Mouse (Mus musculus): ENCODE results near the gene Gnl2. TPM values are rescaled to one million over a fixed set of nuclear protein-coding genes. Genes with fewer than 3 reads are reported as not detected.

Gnl2 gene
- total RNA-seq, 2 experiments from 2014 or later = 36.0 to 37.0 TPM

GRCm38 (mm10) chr4:125078698-125079097 is 62.3 kb downstream of the Gnl2 start:
- intact Hi-C loops (cut with DNase I) = no loop called here
- no peak for DNase-seq

DNA sequence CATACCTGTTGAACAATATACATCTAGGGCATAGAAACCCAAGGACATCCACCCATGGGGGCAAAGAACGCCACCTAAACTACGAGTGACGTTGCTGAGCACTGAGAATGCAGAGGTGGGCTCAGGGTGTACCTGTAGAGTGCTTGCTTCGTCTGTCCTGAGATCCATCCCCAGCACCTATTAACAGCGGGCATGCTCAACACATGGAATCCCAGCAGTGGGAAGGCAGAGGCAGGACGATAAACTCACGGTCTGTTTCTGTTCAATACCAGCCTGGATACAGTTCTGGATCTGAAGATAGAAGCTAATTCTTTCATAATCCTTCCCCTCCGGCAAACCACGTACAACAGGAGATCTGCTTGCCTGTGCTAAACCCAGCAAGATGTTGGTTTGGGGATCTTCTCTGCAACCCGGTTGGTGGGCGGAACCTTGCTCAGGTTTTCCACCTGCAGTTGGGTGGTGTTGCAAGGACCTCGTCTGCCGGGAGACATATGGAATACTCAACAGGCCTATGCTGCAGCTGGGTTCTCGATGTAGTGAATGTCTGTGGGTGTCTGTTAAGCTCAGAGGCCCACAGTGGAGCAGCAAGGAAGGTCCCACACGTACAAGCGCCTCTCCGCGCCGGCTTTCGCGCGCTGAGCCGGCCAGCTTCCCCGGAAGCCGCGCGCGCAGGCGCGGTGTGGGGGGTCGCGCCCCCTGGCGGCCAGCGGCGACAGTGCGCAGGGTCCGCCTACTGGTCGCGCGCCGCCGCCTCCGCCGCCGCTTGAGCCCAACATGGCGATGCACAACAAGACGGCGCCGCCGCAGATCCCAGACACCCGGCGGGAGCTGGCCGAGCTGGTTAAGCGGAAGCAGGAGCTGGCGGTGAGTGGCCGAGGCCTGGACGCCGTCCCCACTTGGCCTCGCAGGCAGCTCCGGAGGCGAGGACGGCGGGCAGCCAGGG is 68.3 kb downstream of the Gnl2 start, which contains the start of gene Meaf6:
TSS of gene Meaf6 (plus strand) at position 732 of the 943 bp plus-strand sequence.
- DNase-seq = peak; percentile 95
- intact Hi-C loops (cut with DNase I) = loop anchor here (2.0 kb wide), 1 partner anchor 18 kb away; the partner anchor contains the start of gene Snip1

DNA sequence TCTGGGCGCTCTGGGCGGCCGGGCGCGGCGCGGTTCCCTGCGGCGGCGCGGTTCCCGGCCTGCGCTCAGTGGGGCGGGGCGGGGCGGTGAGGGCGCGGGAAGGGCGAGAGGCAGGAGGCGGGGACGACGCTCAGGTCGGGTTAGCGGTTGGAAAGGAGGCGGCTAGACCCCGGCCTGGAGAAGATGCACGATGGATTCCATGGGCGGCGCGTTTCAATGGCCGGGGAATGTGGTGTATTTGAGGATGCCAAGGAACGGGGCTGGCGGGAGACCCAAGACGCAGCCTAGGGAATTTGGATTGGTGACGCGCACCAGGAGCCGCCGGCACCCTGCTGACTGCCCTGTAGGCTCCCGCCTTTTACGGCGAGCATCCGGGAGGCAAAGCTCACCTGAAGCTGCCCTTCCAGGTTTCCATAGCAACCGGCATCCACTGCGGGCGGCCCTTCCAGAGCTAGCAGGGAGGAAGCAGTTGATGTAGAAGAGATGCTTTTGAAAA is 69.0 kb downstream of the Gnl2 start:
- no peak for DNase-seq
- intact Hi-C loops (cut with DNase I) = loop anchor here (2.0 kb wide), 1 partner anchor 19 kb away; the partner anchor contains the start of gene Snip1

DNA sequence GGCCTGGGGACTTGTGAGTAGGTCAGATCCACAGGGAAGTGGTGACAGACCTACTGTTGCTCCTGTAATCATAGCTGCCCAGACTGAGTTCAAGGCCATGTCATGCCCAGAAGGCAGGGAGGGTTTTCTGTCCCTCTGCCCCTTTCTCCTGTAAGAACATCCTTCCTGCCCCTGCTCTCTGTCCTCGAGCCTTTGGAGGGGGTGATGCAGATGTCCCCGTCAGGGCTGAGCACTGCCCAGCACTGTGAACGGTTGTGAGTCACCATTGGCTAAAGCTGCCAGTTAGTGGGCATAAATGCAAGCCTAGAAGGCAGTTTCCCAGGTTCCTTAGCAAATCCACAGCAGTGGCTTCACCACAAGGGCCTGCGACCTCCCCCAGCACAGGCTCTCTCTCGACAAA is 76.6 kb downstream of the Gnl2 start:
- intact Hi-C loops (cut with DNase I) = no loop called here
- DNase-seq = no peak

- intact Hi-C loops (cut with DNase I) = no loop called here
Measured at GRCm38 (mm10) chr4:125096066-125096465, 79.7 kb downstream of the Gnl2 start.

DNA sequence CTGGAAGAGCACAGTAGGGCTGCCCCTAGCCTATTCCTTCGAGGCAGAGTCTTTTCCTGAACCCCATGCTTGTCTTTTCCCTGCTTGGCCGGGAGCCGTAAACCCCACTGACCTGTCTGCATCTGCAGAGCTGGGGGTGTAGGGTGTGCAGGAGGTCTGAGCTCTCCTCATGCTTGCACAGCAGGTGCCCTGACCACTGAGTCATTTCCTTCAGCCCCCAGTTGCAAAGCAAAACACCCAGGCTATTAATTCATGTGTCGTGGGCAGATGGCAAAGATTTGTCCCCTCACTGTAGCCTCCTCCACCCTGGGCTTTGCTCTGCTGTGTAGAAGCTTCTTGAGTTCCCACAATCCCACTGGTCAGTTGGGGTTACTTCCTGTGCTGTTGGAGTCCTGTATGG is 81.0 kb downstream of the Gnl2 start:
- intact Hi-C loops (cut with DNase I) = no loop called here
- no peak for DNase-seq

More at GRCm38 (mm10) chr4:125096066-125096465, 79.7 kb downstream of the Gnl2 start:
- DNase-seq = no peak

DNA sequence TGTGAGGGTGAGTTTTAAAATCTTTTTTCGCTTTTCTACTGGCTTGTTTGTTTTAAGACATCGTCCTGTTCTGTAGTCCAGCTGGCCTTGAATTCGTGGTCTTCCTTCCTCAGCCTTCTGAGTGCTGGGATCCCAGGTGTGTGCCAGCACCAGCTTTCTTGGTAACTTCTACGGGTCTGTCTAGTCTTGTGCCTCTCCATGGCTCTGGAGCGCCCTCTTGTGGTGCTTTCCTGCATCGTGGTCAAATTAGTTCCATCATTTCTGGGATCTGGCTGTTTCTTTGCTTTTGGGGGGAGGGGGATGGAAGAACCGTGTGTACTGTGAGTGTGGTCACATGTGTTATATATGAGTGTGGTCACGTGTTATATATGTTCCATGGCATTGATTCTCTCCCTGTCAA is 83.1 kb downstream of the Gnl2 start:
- peak; percentile 75 to 91 for DNase-seq
- intact Hi-C loops (cut with DNase I) = loop anchor here (1.0 kb wide), 1 partner anchor 156 kb away; no protein-coding TSS in a partner anchor

- intact Hi-C loops (cut with DNase I) = no loop called here
- DNase-seq = no peak
Measured at GRCm38 (mm10) chr4:125101334-125101733, 84.9 kb downstream of the Gnl2 start.

Other genes starting within 250 kb of the Gnl2 start
- gene Mtf1, start 214.5 kb upstream of the Gnl2 start, total RNA-seq (2021) = 10 to 100 TPM; 17.4 to 17.6 TPM
- 10 to 100 TPM; 20.9 to 24.4 TPM for gene Yrdc, start 165.9 kb upstream of the Gnl2 start, total RNA-seq (2021)
- 10 to 100 TPM; 28.7 to 33.5 TPM for gene 1110065P20Rik, start 165.4 kb upstream of the Gnl2 start, total RNA-seq (2021)
- gene Maneal, start 154.4 kb upstream of the Gnl2 start, total RNA-seq (2021) = under 1 TPM; 0.10 to 0.22 TPM
- not detected for gene Epha10, start 135.7 kb upstream of the Gnl2 start, total RNA-seq (2021)
- 10 to 100 TPM; 10.7 to 11.2 TPM for gene 9930104L06Rik, start 79.5 kb upstream of the Gnl2 start, total RNA-seq (2021)
- 10 to 100 TPM; 15.4 to 16.6 TPM for gene Cdca8, start 77.3 kb upstream of the Gnl2 start, total RNA-seq (2021)
- 1 to 10 TPM; 3.4 to 5.6 TPM for gene Rspo1, start 30.2 kb upstream of the Gnl2 start, total RNA-seq (2021)
- gene Dnali1, start 49.1 kb downstream of the Gnl2 start, total RNA-seq (2021) = not detected
- gene Snip1, start 50.1 kb downstream of the Gnl2 start, total RNA-seq (2021) = 10 to 100 TPM; 10.8 to 11.6 TPM
- 10 to 100 TPM; 27.7 to 31.4 TPM for gene Meaf6, start 68.5 kb downstream of the Gnl2 start, total RNA-seq (2021)
- 1 to 10 TPM; 1.8 to 3.1 TPM for gene Zc3h12a, start 111.3 kb downstream of the Gnl2 start, total RNA-seq (2021)

Data from heart, postnatal 10 days (tissue).